Mouse (Mus musculus) midbrain, embryonic 15.5 days (tissue): ENCODE measurements around the gene Tpsg1. TPM values are rescaled to one million over a fixed set of nuclear protein-coding genes. Genes with fewer than 3 reads are reported as not detected.

ENCODE experiments used
- polyA plus RNA-seq: library from polyadenylated mRNA; unstranded; fragments of >200 nt; fragmentation: Nextera tagmentation; extraction: Ambion mirVana; gene quantifications from 2 replicates; pipeline ENCODE4 v1.2.1, GENCODE M21; 2015

Gene Tpsg1
- polyA plus RNA-seq, 1 experiment from 2014 or later, result 0.93 TPM

Other genes starting within 250 kb of the Tpsg1 start
- not detected in 2 replicates for gene Ptx4, start 248.5 kb upstream of the Tpsg1 start, polyA plus RNA-seq
- gene Clcn7, start 235.9 kb upstream of the Tpsg1 start, polyA plus RNA-seq, result 35.0 and 36.3 TPM in 2 replicates
- not detected in 2 replicates for gene Ccdc154, start 206.8 kb upstream of the Tpsg1 start, polyA plus RNA-seq
- gene Gm38655, start 193.8 kb upstream of the Tpsg1 start, polyA plus RNA-seq, result not detected in 2 replicates
- gene BC003965, start 184.7 kb upstream of the Tpsg1 start, polyA plus RNA-seq, result 34.4 and 35.7 TPM in 2 replicates
- gene Unkl, start 180.9 kb upstream of the Tpsg1 start, polyA plus RNA-seq, result 17.1 TPM in 2 replicates
- 96.0 and 108 TPM in 2 replicates for gene Gnptg, start 129.1 kb upstream of the Tpsg1 start, polyA plus RNA-seq
- 62.7 and 62.9 TPM in 2 replicates for gene Tsr3, start 129.1 kb upstream of the Tpsg1 start, polyA plus RNA-seq
- gene Baiap3, start 112.9 kb upstream of the Tpsg1 start, polyA plus RNA-seq, result 26.8 and 30.3 TPM in 2 replicates
- gene Ube2i, start 94.7 kb upstream of the Tpsg1 start, polyA plus RNA-seq, result 503 and 512 TPM in 2 replicates
- gene Prss34, start 70.9 kb upstream of the Tpsg1 start, polyA plus RNA-seq, result 0.23 TPM in 1 of 2 replicates, not detected in the other
- gene Prss28, start 60.6 kb upstream of the Tpsg1 start, polyA plus RNA-seq, result not detected in 2 replicates
- gene Prss29, start 50.6 kb upstream of the Tpsg1 start, polyA plus RNA-seq, result not detected in 2 replicates
- gene Tpsab1, start 23.7 kb upstream of the Tpsg1 start, polyA plus RNA-seq, result not detected in 2 replicates
- 0.15 and 0.70 TPM in 2 replicates for gene Tpsb2, start 3.0 kb upstream of the Tpsg1 start, polyA plus RNA-seq
- 14.2 and 15.7 TPM in 2 replicates for gene Cacna1h, start 64.5 kb downstream of the Tpsg1 start, polyA plus RNA-seq
- 1.2 TPM in 2 replicates for gene Tekt4, start 85.3 kb downstream of the Tpsg1 start, polyA plus RNA-seq
- 0.32 and 0.98 TPM in 2 replicates for gene Sstr5, start 128.0 kb downstream of the Tpsg1 start, polyA plus RNA-seq
- gene Sox8, start 201.4 kb downstream of the Tpsg1 start, polyA plus RNA-seq, result 10.7 and 15.2 TPM in 2 replicates
- gene Lmf1, start 209.8 kb downstream of the Tpsg1 start, polyA plus RNA-seq, result 23.2 and 24.9 TPM in 2 replicates